Mouse (Mus musculus): Measurements from ENCODE around the gene Plce1.

The Plce1 gene

DNA sequence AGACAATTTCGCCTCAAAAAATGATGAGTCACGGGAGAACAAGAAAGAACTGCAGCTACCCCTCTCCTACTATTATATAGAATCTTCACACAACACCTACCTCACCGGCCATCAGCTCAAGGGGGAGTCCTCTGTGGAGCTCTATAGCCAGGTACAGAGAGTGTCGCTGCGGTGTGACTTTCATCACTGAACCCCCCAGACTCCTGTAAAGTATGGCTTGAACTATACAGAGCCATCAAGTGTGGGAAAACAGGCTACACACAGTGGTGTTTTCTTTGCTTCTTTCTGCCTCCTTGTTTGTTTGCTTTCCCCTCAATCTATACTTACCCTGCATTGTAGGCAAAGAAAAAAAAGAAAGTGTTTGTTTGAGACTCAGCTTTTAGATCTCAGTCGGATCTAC, 247.9 kb downstream of the Plce1 start:
- DNase-seq (ENCODE audit: low spot score) = no peak

GRCm38 (mm10) chr19:38729264-38729663, 248.4 kb downstream of the Plce1 start:
- DNase-seq (ENCODE audit: low spot score) = no peak

GRCm38 (mm10) chr19:38744546-38744945, 263.6 kb downstream of the Plce1 start:
- DNase-seq (ENCODE audit: low spot score) = no peak

DNA sequence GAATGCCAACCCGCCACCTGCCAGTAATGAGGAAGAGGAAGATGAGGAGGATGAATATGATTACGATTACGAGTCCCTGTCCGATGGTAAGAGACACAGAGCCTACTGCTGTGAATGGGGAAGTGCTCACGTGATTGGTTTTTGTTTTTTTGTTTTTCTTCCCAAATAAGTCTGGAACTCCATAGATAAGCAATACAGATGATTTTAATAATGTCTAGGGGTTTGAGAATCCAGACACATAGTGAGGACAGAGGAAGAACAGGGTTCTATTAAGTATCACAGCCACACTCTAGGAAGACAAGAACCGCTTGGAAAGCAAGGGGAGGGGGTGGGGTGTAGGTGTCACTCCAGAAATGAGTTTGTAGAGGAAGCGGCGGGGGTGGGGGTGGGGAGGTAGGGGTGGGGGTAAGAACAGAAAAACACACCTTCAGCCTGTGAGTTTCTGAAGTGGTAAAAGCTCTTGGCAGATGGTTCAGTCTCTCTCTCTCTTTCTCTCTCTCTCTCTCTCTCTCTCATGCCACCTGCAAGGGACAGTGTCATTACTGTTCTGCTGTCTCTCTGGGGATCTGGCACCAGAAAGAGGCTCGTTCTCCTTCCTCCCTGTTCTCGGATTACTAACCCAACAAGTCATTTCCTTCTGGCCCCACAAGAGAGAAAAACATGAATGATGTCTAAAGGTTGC, 265.0 kb downstream of the Plce1 start:
- DNase-seq (ENCODE audit: low spot score) = no peak

GRCm38 (mm10) chr19:38746492-38747014, 265.6 kb downstream of the Plce1 start:
- DNase-seq (ENCODE audit: low spot score) = no peak

DNA sequence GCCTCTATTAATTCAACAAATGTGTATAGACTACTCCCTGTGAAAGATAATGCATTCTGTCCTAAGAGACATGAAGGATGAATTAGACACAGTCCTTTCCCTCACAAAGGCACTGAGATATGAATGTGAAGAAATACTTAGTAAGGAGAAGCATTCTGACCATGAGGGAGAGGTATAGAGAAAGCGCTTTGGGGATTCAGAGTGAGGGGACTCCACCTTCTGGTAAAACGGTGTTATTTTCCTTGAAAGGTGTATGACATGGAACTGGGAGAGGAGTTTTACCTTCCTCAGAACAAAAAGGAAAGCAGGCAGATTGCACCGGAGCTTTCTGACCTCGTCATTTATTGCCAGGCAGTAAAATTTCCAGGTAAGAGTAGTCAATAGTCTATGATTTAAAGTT, 269.3 kb downstream of the Plce1 start:
- no peak for DNase-seq (ENCODE audit: low spot score)

GRCm38 (mm10) chr19:38757161-38757560, 276.3 kb downstream of the Plce1 start:
- no peak for DNase-seq (ENCODE audit: low spot score)

DNA sequence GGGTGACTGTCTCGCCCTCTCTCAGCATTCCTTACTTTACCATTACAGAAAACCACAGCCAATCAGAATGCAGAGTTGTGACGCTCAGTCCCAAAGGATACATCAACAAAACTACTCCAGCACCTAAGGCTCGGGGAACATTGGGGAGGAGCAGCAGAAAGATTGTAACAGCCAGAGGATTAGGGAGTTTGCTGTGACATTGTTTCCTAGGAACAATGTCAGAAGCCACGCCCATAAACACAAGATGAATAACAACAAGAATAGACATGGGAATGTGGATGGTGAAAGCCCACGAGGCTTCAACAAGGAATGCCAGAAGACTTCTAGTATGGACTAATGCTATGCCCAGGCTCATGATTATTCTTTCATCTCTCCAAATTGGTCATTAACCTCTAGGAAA, 277.1 kb downstream of the Plce1 start:
- DNase-seq (ENCODE audit: low spot score) = no peak

DNA sequence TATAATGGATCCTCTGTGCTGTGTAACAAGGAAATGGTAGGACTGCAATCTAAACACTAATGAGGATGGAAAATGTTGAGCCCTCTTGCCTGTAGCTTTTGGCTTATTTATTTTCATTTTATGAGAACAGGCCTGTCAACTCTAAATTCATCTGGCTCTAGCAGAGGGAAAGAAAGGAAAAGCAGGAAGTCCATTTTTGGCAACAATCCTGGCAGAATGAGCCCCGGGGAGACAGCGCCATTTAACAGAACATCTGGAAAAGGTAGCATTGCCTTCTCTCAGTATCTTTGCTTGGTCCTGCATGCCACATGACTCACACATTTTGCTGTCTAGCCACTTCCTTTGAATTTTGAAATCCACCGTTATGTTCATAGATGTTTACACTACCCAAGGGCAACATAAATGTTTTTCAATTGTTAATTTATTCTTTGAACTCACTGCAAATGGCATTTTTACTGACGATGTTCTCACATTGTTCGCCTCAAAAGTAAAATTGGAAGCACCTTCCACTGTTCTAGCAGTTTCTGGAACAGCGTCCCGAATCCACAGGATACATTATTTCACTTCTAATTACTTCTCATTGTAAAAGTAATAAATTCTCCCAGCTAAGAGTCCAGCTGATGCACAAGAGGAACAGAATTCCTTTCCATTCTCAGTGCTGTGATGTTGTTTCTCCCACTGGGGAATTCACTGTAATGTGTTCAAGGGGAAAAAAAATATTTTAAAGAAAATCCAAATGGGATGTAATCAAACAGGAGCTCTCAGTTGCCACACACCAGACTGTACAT, 278.0 kb downstream of the Plce1 start:
- no peak for DNase-seq (ENCODE audit: low spot score)

DNA sequence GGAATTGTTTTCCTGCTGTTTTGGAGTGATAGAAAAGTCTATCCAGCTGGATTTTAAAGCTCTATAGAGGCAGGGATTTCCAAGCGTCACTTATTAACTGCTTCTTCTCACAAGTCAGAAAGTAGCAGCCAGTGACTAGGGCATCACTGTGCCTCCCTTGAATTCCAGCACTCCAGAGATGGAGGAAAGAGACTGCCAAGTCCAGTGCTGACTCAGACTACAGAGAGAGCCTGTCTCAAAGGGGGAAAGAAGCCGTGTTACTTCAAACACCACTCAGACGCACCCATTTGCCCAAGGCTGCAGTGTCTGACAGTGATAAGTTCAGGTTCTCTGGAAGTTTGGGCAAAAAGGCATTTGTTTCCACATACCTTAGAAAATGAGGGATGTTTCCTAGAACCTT, 279.5 kb downstream of the Plce1 start:
- no peak for DNase-seq (ENCODE audit: low spot score)

DNA sequence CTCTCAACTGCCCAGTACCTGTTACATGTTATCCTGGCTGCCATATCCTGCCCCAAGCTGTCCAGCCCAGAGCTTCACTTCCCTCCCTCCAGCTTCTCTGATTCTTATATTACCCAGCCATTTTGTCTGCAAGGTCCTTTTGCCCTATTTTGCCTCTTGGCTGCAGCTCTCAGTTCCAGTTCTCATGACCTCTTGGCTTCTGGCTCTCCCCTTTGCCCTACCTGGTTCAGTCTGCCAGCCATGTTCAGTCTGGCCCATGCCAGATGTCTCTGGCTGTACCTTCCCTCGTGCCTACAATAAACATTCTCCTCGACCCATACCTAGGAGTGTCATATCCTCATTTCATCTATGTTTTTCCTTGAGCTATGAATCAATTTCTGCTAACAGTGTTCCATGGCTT, 285.4 kb downstream of the Plce1 start:
- no peak for DNase-seq (ENCODE audit: low spot score)

DNA sequence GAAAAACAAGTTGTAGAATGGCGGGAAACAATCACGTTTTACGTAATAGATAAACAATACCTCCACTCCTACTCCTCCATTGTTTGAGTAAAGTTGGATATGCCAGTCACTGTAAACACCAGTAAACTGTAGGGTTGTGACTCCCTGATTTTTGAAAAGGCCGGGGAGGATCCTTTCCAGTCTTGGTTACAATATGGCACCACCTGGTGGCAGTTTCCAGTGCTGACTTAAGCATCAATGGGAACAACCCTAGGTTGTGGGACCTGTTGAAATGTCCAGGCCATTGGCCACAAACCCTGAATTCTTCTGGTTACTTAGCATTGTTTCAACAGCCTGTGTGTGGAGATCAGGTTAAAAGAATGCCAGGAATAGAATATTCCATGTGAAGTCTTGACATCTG, 294.6 kb downstream of the Plce1 start:
- no peak for DNase-seq (ENCODE audit: low spot score)

DNA sequence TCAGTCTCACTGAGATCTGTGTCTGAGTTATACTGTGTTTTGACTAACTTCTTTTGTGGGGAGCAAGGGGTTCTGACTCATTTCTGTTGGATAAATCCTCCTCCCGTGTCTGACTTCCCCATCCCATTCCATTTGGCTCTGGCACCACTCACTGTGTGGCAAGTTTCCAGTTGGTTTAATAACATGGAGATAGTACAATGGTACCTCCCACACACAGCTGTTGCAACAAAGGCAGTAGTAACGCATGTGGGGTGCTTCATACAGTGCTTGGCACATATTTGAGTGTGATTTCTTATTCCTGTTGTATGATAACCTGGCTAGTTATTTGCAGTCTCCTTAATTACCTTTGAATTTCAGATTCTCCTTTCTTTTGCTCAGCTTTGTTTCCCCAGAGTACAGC, 297.9 kb downstream of the Plce1 start:
- DNase-seq (ENCODE audit: low spot score) = no peak

- no peak for DNase-seq (ENCODE audit: low spot score)
Measured at GRCm38 (mm10) chr19:38783542-38783941, 302.6 kb downstream of the Plce1 start.

DNA sequence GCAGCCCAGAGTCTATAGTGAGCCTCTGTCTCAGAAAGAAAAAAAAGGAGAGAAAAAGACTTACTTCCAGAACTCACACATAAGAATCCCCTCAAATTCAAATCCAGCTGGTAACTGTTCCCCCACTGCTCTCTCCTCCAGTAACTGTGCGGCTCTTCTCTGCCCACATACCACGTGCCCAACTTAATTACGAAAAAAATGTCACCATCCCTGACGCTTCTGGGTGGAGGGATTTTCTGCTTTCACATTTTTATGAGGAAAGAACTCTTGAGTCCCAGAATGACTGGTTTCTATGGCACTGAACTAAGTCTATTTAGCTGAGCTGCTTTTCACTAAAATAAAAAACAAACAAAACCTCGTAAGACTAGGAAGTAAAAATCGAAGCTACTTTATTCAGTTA, 306.8 kb downstream of the Plce1 start:
- DNase-seq (ENCODE audit: low spot score) = no peak

DNA sequence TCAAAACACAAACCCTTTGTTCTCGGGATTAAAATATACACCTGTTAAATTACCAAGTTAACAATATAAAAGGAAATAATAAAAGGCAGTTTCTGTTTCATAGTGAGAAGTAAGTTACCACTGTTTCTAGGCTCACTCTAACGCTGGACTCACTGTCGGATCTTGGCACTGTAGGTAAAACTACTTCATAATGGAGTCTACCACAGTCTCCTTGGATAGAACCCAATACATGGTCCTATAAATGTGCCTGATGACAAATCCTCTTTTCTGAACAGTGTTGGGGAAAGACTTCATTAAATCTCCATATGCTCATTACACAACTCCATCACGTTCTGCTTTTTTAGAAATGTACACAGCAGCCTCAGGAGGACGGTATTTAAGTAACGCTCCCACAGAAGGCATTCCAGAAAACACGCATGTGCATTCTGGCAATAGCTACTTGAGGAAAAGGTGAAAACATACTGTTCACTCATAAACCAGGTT, 312.7 kb downstream of the Plce1 start:
- no peak for DNase-seq (ENCODE audit: low spot score)

DNA sequence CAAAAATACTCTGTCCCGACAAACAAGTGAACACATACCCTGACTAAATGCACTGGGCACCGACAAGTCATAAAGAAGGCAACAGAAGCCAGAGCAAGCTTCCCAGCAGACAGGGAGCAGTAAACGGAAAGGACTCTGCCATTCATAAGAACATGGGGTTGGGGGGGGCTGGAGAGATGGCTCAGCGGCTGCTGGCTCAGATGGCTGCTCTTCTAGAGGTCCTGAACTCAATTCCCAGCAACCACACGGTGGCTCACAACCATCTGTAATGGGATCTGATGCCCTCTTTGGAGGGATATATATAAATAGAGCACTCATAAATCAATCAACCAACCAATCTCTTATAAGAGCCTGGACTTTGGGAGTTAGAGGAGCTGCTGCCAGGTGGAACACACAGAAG, 315.6 kb downstream of the Plce1 start:
- DNase-seq (ENCODE audit: low spot score) = no peak

DNA sequence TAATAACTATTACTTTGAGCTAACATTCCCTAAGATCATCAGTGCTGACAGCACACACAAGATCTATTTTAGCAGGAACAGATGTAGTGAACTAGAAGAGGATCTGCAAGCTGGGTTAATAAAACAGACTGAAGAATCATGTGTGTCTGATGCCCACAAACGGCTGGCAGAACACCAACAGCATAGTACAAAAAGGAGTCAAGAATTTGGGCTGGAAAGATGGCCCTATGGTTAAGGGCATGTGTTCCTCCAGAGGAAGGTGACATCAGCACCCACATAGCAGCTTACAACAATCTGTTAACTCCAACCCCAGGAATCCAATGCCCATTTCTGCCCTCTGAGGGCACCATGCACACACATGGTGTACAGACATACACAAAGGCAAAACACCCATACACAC, 317.4 kb downstream of the Plce1 start:
- no peak for DNase-seq (ENCODE audit: low spot score)

GRCm38 (mm10) chr19:38798801-38799200, 317.9 kb downstream of the Plce1 start:
- DNase-seq (ENCODE audit: low spot score) = no peak

- no peak for DNase-seq (ENCODE audit: low spot score)
Measured at GRCm38 (mm10) chr19:38818191-38818590, 337.3 kb downstream of the Plce1 start.

DNA sequence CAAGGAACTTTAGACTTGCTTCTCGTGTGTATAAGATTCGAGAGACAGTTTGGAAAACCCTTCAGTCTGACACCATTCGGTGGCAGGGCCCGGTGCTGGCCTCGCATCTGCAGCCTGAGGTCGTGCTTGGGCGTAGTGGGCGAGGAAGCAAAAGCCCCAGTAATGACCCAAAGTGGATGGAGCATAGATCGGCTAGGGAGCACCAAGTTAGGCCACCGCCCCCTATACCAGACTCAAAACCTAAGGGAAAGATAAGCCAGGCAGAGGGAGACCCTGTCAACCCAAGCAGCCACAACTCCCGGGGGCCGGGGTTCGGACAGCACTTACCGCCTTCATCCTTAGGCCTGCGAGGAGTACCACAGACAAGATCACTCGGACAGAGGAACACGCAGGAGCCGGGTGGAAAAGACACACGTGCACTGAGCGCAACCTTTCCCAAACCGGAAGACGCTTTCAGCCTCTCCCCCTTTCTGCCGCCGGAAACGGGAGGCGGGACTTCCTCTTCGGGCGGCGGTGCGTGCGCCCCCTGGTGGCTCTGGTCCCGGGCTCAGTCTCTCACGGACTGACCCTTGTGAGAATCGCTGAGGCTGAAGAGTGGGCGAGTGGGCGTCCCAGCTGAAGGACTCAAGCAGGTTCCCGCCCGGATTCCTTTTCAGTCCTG, 338.0 kb downstream of the Plce1 start, which contains the start of gene Noc3l:
Gene Noc3l (minus strand): TSS at position 472 of the 661 bp plus-strand sequence.
- DNase-seq (ENCODE audit: low spot score) = peak; percentile 91

DNA sequence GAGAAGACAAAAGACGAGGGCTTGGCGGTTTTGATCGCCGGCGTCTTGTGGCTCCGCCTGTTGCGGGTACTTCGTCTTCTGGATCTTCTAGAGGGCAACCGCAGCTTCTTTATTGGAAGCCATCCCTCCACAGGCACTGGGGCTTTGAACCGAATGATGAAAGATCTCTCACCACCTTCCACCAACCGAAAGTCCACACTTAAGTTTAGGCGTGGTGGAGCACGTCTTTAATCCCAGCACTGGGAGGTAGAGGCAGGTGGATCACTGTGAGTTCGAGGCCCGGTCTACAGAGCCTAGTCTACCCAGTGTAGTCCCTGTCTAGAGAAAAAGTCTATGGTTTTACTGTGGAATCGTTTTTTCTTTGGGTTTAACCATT, 338.5 kb downstream of the Plce1 start:
- DNase-seq (ENCODE audit: low spot score) = no peak
